Mouse (Mus musculus) hindbrain, embryonic 12.5 days (tissue): Measurements from ENCODE around the gene Ppm1b. TPM values are rescaled to one million over a fixed set of nuclear protein-coding genes. Genes with fewer than 3 reads are reported as not detected.

Experiments
- ATAC-seq: fragments of 200-750 bp; cut with Nextera tagmentation; 2 replicates; pipeline ENCODE4 v1.8.0; 2017; ENCODE audit warnings: moderate TSS enrichment; ENCODE audit not compliant: low FRiP score
- H3K27ac ChIP-seq: fragments of 300-500 bp; sonication (generic); 2 replicates; pipeline ENCODE4 v1.5.1; 2016; ENCODE audit warnings: mild to moderate bottlenecking
- H3K27me3 ChIP-seq: fragments of 300-500 bp; sonication (generic); 2 replicates; pipeline ENCODE4 v1.6.1; 2016; ENCODE audit warnings: mild to moderate bottlenecking
- H3K36me3 ChIP-seq: fragments of 300-500 bp; sonication (generic); 2 replicates; pipeline ENCODE4 v1.6.1; 2016; ENCODE audit warnings: mild to moderate bottlenecking
- H3K4me1 ChIP-seq: fragments of 300-500 bp; sonication (generic); 2 replicates; pipeline ENCODE4 v1.6.1; 2016
- H3K4me2 ChIP-seq: fragments of 300-500 bp; sonication (generic); replicated peaks from 2 replicates; pipeline ENCODE4 v1.6.1; 2016; ENCODE audit warnings: mild to moderate bottlenecking
- H3K4me3 ChIP-seq: fragments of 300-500 bp; sonication (generic); 2 replicates; pipeline ENCODE4 v1.5.1; 2016; ENCODE audit warnings: mild to moderate bottlenecking
- H3K9ac ChIP-seq: fragments of 300-500 bp; sonication (generic); 2 replicates; pipeline ENCODE4 v1.6.1; 2016; ENCODE audit warnings: mild to moderate bottlenecking, moderate library complexity
- H3K9me3 ChIP-seq: fragments of 300-500 bp; sonication (generic); replicated peaks from 2 replicates; pipeline ENCODE4 v1.6.1; 2016; ENCODE audit warnings: mild to moderate bottlenecking
- WGBS: fragments of 180-500 bp; shearing (Covaris S2); methylation state at CpG from one replicate; pipeline ENCODE4 v1.1.7; 2016; 5-methylcytosine and 5-hydroxymethylcytosine counted together
- polyA plus RNA-seq: library from polyadenylated mRNA; unstranded; fragments of >200 nt; fragmentation: Nextera tagmentation; extraction: Ambion mirVana; gene quantifications from 2 replicates; pipeline ENCODE4 v1.2.1, GENCODE M21; 2016

Ppm1b gene
- polyA plus RNA-seq, 1 experiment from 2014 or later = 106 TPM

DNA sequence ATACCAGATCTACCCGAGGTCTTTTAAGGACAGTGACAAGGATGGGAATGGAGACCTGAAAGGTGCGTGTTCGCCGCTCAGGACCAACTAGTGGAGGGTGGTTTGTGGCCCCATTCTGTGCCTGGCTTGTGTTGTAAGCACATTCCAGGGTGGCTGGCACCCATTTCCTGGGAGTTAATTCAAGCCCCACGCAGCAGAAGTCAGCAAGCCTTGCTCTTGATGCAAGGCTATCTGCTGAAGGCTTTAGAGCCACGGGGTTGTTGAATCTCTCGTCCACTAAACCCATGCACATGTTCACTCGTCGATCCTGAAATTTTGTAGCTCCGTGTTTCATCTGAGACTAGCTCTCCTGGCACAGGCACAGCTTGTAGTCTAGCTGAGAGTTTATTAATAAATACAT is 72.3 kb downstream of the Ppm1b start:
- Histone ChIP-seq H3K27me3 (no peaks in the 10 kb centered on the region), H3K36me3 (no peaks in the 10 kb centered on the region), H3K9me3 (no peaks in the 10 kb centered on the region), H3K4me1 (no peaks in the 10 kb centered on the region), H3K9ac (no peak overlapping the region), H3K27ac (no peak overlapping the region), H3K4me2 (no peak overlapping the region), H3K4me3 (no peak overlapping the region)
- 95% methylated on average over 10 of the region's 10 CpGs for WGBS
- no peak for ATAC-seq

DNA sequence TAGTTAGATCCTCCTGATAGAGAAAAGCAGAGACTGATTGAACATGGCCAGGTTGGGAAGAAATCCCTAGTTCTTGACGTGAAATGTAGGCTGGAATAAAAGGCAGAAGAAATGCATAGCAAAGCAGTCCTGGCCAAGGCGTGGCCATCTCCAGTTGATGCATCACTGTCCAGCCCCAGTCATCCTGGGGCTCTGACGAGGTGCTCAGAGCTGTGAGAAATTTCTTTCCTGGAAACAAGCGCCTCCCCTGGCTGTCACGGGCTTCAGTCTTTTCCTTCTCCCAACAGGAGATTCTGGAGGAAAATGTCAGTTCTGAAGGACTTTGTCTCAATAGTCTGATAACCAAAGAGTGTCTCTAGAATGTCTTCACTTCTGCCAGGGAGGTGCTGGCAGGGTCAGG is 74.1 kb downstream of the Ppm1b start:
- Histone ChIP-seq H3K36me3 (no peaks in the 10 kb centered on the region), H3K27ac (no peak overlapping the region), H3K4me2 (no peak overlapping the region), H3K9me3 (no peaks in the 10 kb centered on the region), H3K9ac (no peak overlapping the region), H3K27me3 (no peaks in the 10 kb centered on the region), H3K4me3 (no peak overlapping the region), H3K4me1 (no peaks in the 10 kb centered on the region)
- no peak for ATAC-seq
- WGBS = 82% methylated on average over 5 of the region's 5 CpGs

DNA sequence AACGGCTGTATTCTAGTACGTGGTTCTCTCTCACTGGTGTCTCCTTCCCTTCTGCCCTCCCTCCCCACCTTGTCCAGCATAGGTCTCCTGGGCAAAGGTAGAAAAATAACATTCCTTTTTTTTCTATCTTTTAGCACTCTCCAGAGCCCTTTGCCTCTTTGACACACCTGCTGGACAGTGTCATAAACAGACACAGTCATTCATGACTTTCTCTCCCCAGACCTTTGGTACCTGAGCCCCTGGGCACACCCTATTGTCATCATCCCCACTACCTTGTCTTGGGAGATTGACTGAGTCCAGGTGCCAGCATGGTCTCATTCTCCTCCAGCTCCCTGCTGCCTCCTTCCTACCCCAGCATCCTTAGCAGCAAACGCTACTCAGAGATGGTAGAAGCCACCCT is 76.5 kb downstream of the Ppm1b start:
- no peak for ATAC-seq
- no peak overlapping the region for H3K4me3 ChIP-seq
- no peak overlapping the region for H3K4me2 ChIP-seq
- no peaks in the 10 kb centered on the region for H3K27me3 ChIP-seq
- H3K9me3 ChIP-seq = no peaks in the 10 kb centered on the region
- no peaks in the 10 kb centered on the region for H3K4me1 ChIP-seq
- no peak overlapping the region for H3K27ac ChIP-seq
- no peak overlapping the region for H3K9ac ChIP-seq
- WGBS = 84% methylated on average over 3 of the region's 3 CpGs
- H3K36me3 ChIP-seq = no peaks in the 10 kb centered on the region

DNA sequence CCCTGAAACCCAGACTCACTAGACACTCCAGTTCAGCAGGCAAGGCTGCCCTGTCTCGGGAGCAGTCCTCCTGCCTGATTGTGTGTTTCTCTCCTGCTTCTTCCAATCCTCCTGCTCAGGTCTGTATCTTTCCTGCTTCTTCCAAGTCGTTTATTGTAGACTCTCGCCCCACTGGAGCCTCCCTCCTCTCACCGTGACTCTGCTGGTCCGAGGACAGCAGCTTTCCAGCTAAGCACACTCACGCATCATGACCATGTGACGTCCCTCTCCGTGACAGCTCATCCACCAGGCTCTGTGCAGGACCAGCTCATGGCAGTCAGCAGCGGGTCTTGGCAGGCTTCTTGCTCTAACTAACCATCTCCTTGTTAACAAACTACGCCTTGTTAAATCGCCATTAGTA is 77.5 kb downstream of the Ppm1b start:
- WGBS = 68% methylated on average over 11 of the region's 11 CpGs

DNA sequence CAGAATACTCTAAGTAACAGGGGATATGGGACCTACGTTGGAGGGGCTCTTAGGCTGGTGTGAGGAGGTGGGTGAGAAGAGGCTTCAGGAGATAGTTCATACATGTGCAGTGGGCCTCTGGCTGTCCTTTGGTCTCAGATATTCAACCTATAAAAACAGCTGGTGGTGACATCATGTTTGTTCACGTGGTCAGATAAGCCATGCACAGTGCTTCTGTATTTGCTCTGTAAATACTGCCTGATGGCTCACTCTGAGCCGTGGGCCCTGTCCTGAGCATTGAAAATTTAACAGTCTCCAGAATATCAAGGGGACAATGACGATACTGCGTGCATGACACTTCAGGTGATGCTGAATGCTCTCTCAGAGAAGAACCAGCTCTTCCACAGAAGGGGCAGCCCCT is 81.3 kb downstream of the Ppm1b start:
- no peak overlapping the region for H3K4me2 ChIP-seq
- no peak overlapping the region for H3K9ac ChIP-seq
- ATAC-seq = no peak
- H3K27ac ChIP-seq = no peak overlapping the region
- no peaks in the 10 kb centered on the region for H3K4me1 ChIP-seq
- 85% methylated on average over 5 of the region's 5 CpGs for WGBS
- no peaks in the 10 kb centered on the region for H3K9me3 ChIP-seq
- no peak overlapping the region for H3K4me3 ChIP-seq
- H3K27me3 ChIP-seq = no peaks in the 10 kb centered on the region
- H3K36me3 ChIP-seq = no peaks in the 10 kb centered on the region

More for the DNA sequence above, 77.5 kb downstream of the Ppm1b start:
- no peak overlapping the region for H3K4me2 ChIP-seq
- no peak overlapping the region for H3K9ac ChIP-seq
- no peak overlapping the region for H3K4me3 ChIP-seq
- H3K9me3 ChIP-seq = no peaks in the 10 kb centered on the region
- H3K36me3 ChIP-seq = no peaks in the 10 kb centered on the region
- no peak for ATAC-seq
- H3K27ac ChIP-seq = no peak overlapping the region
- H3K27me3 ChIP-seq = no peaks in the 10 kb centered on the region
- no peaks in the 10 kb centered on the region for H3K4me1 ChIP-seq

DNA sequence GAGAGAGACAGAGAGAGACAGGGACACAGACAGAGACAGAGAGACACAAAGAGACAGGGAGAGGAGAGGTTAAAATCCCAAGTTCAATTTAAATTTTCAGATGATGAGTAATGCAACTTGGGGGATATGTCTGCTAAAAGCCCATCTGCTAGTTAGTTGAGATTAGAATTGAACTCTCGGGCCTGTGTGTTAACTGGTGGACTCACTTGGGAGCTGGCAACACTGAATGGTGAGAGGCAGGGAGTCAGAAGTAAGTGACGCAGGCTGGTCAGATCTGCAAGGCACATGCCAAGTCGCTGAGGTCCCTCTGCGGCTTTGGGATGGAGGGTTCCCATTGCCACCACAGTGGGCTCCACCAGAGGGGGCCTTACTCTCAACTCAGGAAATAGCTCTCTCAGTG is 81.8 kb downstream of the Ppm1b start:
- H3K4me3 ChIP-seq = no peak overlapping the region
- WGBS = 80% methylated on average over 4 of the region's 4 CpGs
- no peak overlapping the region for H3K27ac ChIP-seq
- no peak overlapping the region for H3K9ac ChIP-seq
- H3K36me3 ChIP-seq = no peaks in the 10 kb centered on the region
- no peak for ATAC-seq
- H3K4me2 ChIP-seq = no peak overlapping the region
- H3K27me3 ChIP-seq = no peaks in the 10 kb centered on the region
- no peaks in the 10 kb centered on the region for H3K4me1 ChIP-seq
- H3K9me3 ChIP-seq = no peaks in the 10 kb centered on the region

DNA sequence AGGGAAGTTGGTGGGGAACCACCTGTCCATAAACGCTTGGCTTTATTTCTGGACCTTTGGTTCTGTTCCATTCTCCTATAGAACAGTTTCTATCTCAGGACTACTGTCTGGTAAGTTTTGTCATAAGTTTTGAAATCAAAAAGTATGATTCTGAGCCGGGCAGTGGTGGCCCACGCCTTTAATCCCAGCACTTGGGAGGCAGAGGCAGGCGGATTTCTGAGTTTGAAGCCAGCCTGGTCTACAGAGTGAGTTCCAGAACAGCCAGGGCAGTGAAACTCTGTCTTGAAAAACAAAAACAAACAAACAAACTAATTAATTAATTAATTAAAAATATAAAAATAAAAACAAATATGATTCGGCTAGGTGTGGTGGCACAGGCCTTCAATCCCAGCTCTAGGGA is 82.2 kb downstream of the Ppm1b start:
- Histone ChIP-seq H3K27ac (no peak overlapping the region), H3K9me3 (no peaks in the 10 kb centered on the region), H3K36me3 (no peaks in the 10 kb centered on the region), H3K4me3 (no peak overlapping the region), H3K27me3 (no peaks in the 10 kb centered on the region), H3K9ac (no peak overlapping the region), H3K4me1 (no peaks in the 10 kb centered on the region), H3K4me2 (no peak overlapping the region)
- no peak for ATAC-seq
- 94% methylated on average over 5 of the region's 5 CpGs for WGBS

DNA sequence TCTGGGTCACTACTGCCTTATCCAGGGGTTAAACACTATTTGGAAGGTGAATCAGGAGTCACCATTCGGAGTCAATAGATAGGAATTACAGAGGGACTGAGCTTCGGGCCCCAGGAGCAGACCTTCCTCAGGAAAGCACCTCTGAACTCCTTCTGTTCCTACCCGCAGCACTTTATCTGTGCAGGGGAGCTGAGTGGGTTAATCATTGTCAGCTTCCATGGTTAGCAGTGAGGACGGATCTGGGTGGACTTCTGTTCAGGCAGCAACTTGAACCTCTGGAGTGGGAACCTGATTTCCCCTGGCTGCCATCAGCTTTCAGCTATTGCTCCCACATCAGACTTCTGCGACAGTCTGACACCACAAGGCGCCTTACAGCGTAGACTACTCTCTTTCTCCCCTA is 84.4 kb downstream of the Ppm1b start:
- Histone ChIP-seq H3K27ac (no peak overlapping the region), H3K4me1 (no peaks in the 10 kb centered on the region), H3K9me3 (no peaks in the 10 kb centered on the region), H3K27me3 (no peaks in the 10 kb centered on the region), H3K4me2 (no peak overlapping the region), H3K9ac (no peak overlapping the region), H3K4me3 (no peak overlapping the region), H3K36me3 (no peaks in the 10 kb centered on the region)
- no peak for ATAC-seq
- WGBS = 81% methylated on average over 7 of the region's 7 CpGs

DNA sequence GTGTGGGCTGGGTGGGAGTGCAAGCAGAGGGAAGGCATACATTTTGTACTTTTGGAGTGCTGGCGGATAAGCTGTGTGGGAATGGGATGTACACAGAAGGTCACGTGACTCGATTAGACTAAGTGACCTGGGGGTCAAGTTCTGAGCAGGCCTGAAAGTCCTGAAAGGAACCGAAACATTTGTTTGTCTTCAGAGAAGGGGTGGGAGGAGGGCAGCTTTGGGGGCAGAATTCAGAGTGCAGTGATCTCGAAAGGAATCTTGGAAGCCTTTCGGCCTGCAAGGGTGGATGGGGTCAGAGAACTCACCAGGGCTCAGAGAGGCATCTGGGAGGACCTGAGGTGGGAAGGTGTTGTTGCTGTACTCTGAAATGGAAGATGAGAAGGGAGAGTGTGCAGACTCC is 85.9 kb downstream of the Ppm1b start:
- 55% methylated on average over 6 of the region's 6 CpGs for whole genome bisulfite sequencing
- Histone ChIP-seq H3K9me3 (no peaks in the 10 kb centered on the region), H3K4me3 (no peak overlapping the region), H3K36me3 (no peaks in the 10 kb centered on the region), H3K27ac (no peak overlapping the region), H3K4me1 (no peaks in the 10 kb centered on the region), H3K9ac (no peak overlapping the region), H3K4me2 (no peak overlapping the region), H3K27me3 (no peaks in the 10 kb centered on the region)
- no peak for ATAC-seq

DNA sequence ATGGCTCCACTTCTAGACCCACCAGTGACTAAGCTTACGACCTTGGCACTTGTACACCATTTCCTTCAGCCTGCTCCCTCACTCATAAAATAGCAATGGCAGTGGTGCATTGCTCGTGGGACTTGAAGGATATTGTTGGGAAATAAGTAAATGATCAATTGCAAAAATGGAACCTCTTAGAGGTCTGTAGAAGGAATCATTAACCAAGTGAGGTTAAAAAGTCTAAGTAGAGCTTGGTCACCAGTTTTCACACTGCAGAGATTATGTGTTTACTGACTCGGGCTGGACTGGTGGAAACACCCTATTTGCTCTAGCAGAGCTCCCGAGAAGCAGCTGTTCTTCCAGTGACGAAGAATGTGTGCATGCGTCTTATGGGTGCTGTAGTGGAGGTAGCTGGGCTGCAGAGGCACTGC is 86.9 kb downstream of the Ppm1b start:
- 84% methylated on average over 6 of the region's 6 CpGs for WGBS
- no peak overlapping the region for H3K4me3 ChIP-seq
- H3K9ac ChIP-seq = no peak overlapping the region
- no peak for ATAC-seq
- no peaks in the 10 kb centered on the region for H3K27me3 ChIP-seq
- no peak overlapping the region for H3K4me2 ChIP-seq
- H3K36me3 ChIP-seq = no peaks in the 10 kb centered on the region
- H3K9me3 ChIP-seq = no peaks in the 10 kb centered on the region
- no peak overlapping the region for H3K27ac ChIP-seq
- H3K4me1 ChIP-seq = no peaks in the 10 kb centered on the region

DNA sequence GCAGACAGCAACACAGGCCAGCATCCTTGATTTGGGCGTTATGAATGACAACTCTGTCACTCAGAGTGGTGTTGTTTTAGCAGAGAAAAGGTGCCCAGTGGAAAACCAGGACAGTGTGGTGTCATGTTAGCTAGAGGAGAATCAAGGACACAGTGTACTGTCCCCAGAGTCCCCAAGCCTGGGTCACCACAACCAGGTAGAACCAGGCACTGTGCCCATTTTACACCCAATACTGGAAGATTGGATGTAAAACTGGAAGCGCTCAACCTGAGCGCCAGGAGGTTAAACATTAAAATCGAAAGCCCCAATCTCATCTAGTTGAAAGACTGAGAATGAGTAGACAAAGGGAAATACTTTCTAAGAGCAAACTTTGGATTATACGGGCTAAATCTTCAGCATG is 87.9 kb downstream of the Ppm1b start:
- no peaks in the 10 kb centered on the region for H3K4me1 ChIP-seq
- 88% methylated on average over 5 of the region's 5 CpGs for WGBS
- H3K9me3 ChIP-seq = no peaks in the 10 kb centered on the region
- H3K4me2 ChIP-seq = no peak overlapping the region
- H3K27ac ChIP-seq = no peak overlapping the region
- ATAC-seq = no peak
- no peaks in the 10 kb centered on the region for H3K36me3 ChIP-seq
- no peak overlapping the region for H3K9ac ChIP-seq
- no peak overlapping the region for H3K4me3 ChIP-seq
- no peaks in the 10 kb centered on the region for H3K27me3 ChIP-seq

DNA sequence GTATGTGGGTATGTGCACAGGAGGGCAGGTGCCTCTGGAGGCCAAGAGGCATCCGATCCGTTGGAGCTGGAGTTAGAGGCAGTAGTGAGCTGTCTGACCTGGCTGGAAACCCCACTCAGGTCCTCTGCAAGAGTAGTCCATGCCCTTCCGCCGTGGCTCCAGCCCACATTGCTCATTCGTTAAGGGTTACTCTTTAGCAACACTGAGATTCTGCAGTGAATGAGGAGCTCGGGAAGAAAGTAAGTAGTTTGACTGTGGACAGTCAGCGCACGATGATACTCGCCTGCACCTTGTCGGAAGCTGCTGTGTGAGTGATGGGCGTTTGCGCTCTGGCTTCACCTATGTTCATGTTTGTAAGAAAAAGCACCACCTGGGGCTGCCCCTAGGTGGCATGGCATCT is 88.6 kb downstream of the Ppm1b start:
- ATAC-seq = no peak
- 88% methylated on average over 12 of the region's 12 CpGs for WGBS

DNA sequence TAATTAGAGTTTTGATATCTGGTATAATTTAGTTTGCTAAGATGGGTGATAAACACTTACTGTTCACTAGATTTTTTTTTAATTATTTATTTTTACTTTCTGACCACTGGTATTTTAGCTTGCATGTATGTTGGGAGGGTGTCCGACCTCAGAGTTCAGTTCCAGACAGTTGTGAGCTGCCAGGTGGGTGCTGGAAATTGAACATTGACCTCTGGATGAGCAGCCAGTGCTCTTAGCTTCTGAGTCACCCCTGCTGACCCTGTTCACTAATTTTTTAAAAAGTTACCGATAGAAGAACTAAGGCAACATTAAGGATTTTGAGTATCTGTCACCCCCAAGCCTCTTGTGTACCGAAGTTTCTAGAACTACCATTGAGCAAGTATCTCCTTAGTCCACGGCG is 91.8 kb downstream of the Ppm1b start:
- Histone ChIP-seq H3K9ac (no peak overlapping the region), H3K4me3 (no peak overlapping the region), H3K4me2 (no peak overlapping the region), H3K9me3 (no peaks in the 10 kb centered on the region), H3K4me1 (no peaks in the 10 kb centered on the region), H3K27me3 (no peaks in the 10 kb centered on the region), H3K27ac (no peak overlapping the region), H3K36me3 (no peaks in the 10 kb centered on the region)
- ATAC-seq = no peak
- 98% methylated on average over 5 of the region's 5 CpGs for whole genome bisulfite sequencing

More for the DNA sequence above, 88.6 kb downstream of the Ppm1b start:
- H3K4me3 ChIP-seq = no peak overlapping the region
- H3K27me3 ChIP-seq = no peaks in the 10 kb centered on the region
- H3K27ac ChIP-seq = no peak overlapping the region
- no peaks in the 10 kb centered on the region for H3K4me1 ChIP-seq
- no peaks in the 10 kb centered on the region for H3K9me3 ChIP-seq
- no peak overlapping the region for H3K9ac ChIP-seq
- no peaks in the 10 kb centered on the region for H3K36me3 ChIP-seq
- H3K4me2 ChIP-seq = no peak overlapping the region

DNA sequence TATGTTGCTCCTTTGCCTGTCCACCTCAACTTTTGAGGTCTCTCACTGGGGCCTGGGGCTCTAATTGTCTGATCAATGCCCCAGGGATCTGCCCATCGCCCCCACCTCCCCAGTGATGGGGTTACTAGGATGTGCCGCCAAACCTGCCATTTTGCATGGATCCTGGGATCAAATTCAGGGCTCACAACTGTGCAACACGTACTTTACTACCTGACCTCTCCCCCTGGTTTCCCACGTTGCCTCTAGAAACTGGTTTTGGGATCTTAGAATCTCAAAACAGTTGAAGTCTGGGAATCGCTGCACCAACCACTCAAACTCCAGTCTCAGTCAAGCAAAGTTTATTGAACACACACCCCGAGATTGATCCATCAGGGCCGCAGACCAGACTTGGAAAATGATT is 101.7 kb downstream of the Ppm1b start:
- H3K4me1 ChIP-seq = no peaks in the 10 kb centered on the region
- H3K36me3 ChIP-seq = peaks cover 7% of the 10 kb centered on the region
- no peak overlapping the region for H3K9ac ChIP-seq
- 88% methylated on average over 7 of the region's 7 CpGs for WGBS
- no peak overlapping the region for H3K4me3 ChIP-seq
- H3K27ac ChIP-seq = no peak overlapping the region
- H3K9me3 ChIP-seq = no peaks in the 10 kb centered on the region
- H3K4me2 ChIP-seq = no peak overlapping the region
- ATAC-seq = no peak
- H3K27me3 ChIP-seq = no peaks in the 10 kb centered on the region
